Mouse (Mus musculus) MEL (cell line): ENCODE data around the gene Bmp6.

Experiments used
- CTCF ChIP-seq, 3 experiments: IDR thresholded peaks in 2 of 3; conservative IDR thresholded peaks in 1 of 3; 2 replicates each; pipeline ENCODE4 v1.5.1; 2011 to 2012; ENCODE audit warnings: low read length in 3 of 3, low read depth in 2 of 3, mild to moderate bottlenecking in 2 of 3, improper control_type of control experiment in 1 of 3, inconsistent platforms in 1 of 3, mixed read lengths in 1 of 3, moderate library complexity in 1 of 3; ENCODE audit not compliant: control insufficient read depth in 1 of 3, insufficient read depth in 1 of 3, poor library complexity in 1 of 3, severe bottlenecking in 1 of 3
- ELF1 ChIP-seq: IDR thresholded peaks from 2 replicates; pipeline ENCODE4 v1.6.1; 2014; ENCODE audit warnings: low read depth, mild to moderate bottlenecking, inconsistent platforms, low read length, improper control_type of control experiment, moderate library complexity
- EP300 ChIP-seq, 2 experiments: IDR thresholded peaks; 2 replicates each; pipeline ENCODE4 v1.6.1; 2011; ENCODE audit warnings: improper control_type of control experiment in 2 of 2, low read length in 2 of 2, low read depth in 1 of 2, mild to moderate bottlenecking in 1 of 2
- HCFC1 ChIP-seq: IDR thresholded peaks from 2 replicates; pipeline ENCODE4 v1.6.1; 2012; ENCODE audit warnings: low read depth, mild to moderate bottlenecking, inconsistent platforms, low read length, improper control_type of control experiment, moderate library complexity
- POLR2A ChIP-seq, 2 experiments: IDR thresholded peaks; 2 replicates each; pipeline ENCODE4 v1.6.1; 2011 to 2012; ENCODE audit warnings: low read length in 2 of 2, mild to moderate bottlenecking in 2 of 2, control low read depth in 1 of 2, improper control_type of control experiment in 1 of 2, low read depth in 1 of 2, moderate library complexity in 1 of 2; ENCODE audit not compliant: control insufficient read depth in 1 of 2, insufficient read depth in 1 of 2, poor library complexity in 1 of 2
- POLR2AphosphoS2 ChIP-seq: IDR thresholded peaks from 2 replicates; pipeline ENCODE4 v1.6.1; 2011; ENCODE audit warnings: low read length, improper control_type of control experiment
- UBTF ChIP-seq: IDR thresholded peaks from 2 replicates; pipeline ENCODE4 v1.6.1; 2012; ENCODE audit warnings: low read depth, mild to moderate bottlenecking, inconsistent platforms, low read length, improper control_type of control experiment, moderate library complexity, borderline replicate concordance; ENCODE audit not compliant: insufficient read depth
- USF1 ChIP-seq: IDR thresholded peaks from 2 replicates; pipeline ENCODE4 v1.6.1; 2014; ENCODE audit warnings: low read depth, mild to moderate bottlenecking, inconsistent platforms, low read length, improper control_type of control experiment, moderate library complexity

DNA sequence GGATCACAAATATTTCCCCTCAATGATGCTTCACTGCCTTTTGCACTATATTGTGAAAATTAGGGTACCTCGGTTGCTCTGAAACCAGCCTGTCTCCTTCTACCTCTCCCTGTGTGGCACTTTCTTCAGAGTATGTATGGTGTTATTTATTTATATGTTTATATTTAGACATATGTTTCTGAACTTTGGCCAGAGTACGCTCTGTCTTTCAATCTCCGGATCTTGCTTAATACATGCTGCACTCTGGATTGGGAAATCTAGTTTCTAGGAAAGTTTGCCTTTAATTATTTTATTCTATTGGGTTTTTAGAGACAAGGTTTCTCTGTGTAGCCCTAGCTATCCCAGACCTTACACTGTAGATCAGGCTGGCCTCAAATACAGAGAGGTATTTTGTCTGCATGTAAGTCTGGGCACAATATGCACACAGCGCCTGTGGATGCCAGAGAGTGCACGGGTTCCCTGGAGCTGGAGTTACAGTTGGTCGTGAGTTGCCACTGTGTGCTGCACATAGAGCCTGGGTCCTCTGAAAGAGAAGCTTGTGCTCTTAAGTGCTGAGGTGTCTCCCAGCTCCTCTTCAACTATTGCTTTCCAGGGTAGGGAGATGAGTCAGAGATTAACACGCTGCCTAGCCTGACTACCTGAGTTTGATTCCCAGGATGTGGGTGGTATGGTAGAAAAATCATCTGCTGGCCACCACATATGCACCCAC lies 194.4 kb downstream of the Bmp6 start:
- no peak for TF ChIP-seq EP300 (IDR thresholded peaks at IDR 0.05; ENCODE audit: low read depth in 1 of 2, low read length in 2 of 2)
- no peak for TF ChIP-seq ELF1
- TF ChIP-seq USF1 = no peak
- TF ChIP-seq POLR2AphosphoS2 = no peak
- no peak for TF ChIP-seq UBTF
- TF ChIP-seq HCFC1 = no peak
- TF ChIP-seq POLR2A (IDR thresholded peaks at IDR 0.05; ENCODE audit: control insufficient read depth in 1 of 2, insufficient read depth in 1 of 2, low read depth in 1 of 2, low read length in 2 of 2, poor library complexity in 1 of 2) = no peak
- TF ChIP-seq CTCF (IDR thresholded peaks at IDR 0.05 in 2 of 3, conservative IDR thresholded peaks at IDR 0.05 in 1 of 3; ENCODE audit: control insufficient read depth in 1 of 3, insufficient read depth in 1 of 3, low read depth in 2 of 3, low read length in 3 of 3, poor library complexity in 1 of 3, severe bottlenecking in 1 of 3) = no peak
